Comparison of ENCODE assay signal across 7 mouse cellular contexts in genomic region chr16:91270212-91270971, GRCm38 (mm10). TPM values are rescaled to one million over a fixed set of nuclear protein-coding genes. Genes with fewer than 3 reads are reported as not detected.
DNase-seq lines count a peak whose midpoint lies in the region; ATAC-seq and TF ChIP-seq lines count a peak whose summit lies in the region.

No protein-coding gene starts in this region.

- WGBS in heart, embryonic 16.5 days, result under 1% methylated on average over 63 of the region's 63 CpGs
- WGBS in limb, embryonic 13.5 days, result under 1% methylated on average over 63 of the region's 63 CpGs

- intact Hi-C loops in left cerebral cortex, adult 2 months (cut with DNase I), result loop anchor here (2.0 kb wide), 1 partner anchor 46 kb away; the partner anchor contains the start of gene Olig2

- peak; percentile 21 to 51 for DNase-seq in left cerebral cortex, adult 2 months (ENCODE audit: extremely low spot score in 1 of 2, low spot score in 2 of 2)
- no peak for DNase-seq in left cerebral cortex, adult 11 months (ENCODE audit: low spot score)
- peak; percentile 47 for DNase-seq in embryo, embryonic 9.5 days (ENCODE audit: extremely low spot score)
- peak; percentile 37 for DNase-seq in right cerebral cortex, postnatal 14 days

- ATAC-seq in heart, embryonic 16.5 days (replicated peaks; ENCODE audit: extremely low read depth, insufficient read depth, low FRiP score), result no peak
- peak; percentile 30; the same call in 1 of the 2 replicates for ATAC-seq in limb, embryonic 13.5 days (ENCODE audit: low FRiP score, low read depth)
- no peak for ATAC-seq in megakaryocyte-erythroid progenitor cell, adult 5-6 weeks (replicated peaks; ENCODE audit: low FRiP score, low TSS enrichment, poor library complexity, severe bottlenecking)

- H3K27me3 ChIP-seq in heart, embryonic 16.5 days (ENCODE audit: control insufficient read depth, insufficient read depth, low read length), result peaks cover 87% of the 10 kb centered on the region
- H3K27me3 ChIP-seq in limb, embryonic 13.5 days, result peaks cover 100% of the 10 kb centered on the region

- H3K27ac ChIP-seq in left cerebral cortex, adult 2 months, result peak overlapping the region; percentile 78
- no peak overlapping the region for H3K27ac ChIP-seq in heart, embryonic 16.5 days (ENCODE audit: low read length)
- H3K27ac ChIP-seq in limb, embryonic 13.5 days, result no peak overlapping the region

- peak overlapping the region; percentile 50 for H3K4me3 ChIP-seq in left cerebral cortex, adult 2 months
- peak overlapping the region; percentile 50 for H3K4me3 ChIP-seq in heart, embryonic 16.5 days (ENCODE audit: low read length)
- peak overlapping the region; percentile 47 for H3K4me3 ChIP-seq in limb, embryonic 13.5 days

- TF ChIP-seq CTCF in left cerebral cortex, adult 2 months (IDR thresholded peaks at IDR 0.05), result no peak

- H3K9ac ChIP-seq in heart, embryonic 16.5 days (ENCODE audit: low read length), result no peak overlapping the region
- H3K9ac ChIP-seq in limb, embryonic 13.5 days, result peak overlapping the region; percentile 4; the same call in 1 of the 2 replicates

- H3K36me3 ChIP-seq in heart, embryonic 16.5 days (ENCODE audit: control insufficient read depth, insufficient read depth), result no peaks in the 10 kb centered on the region
- H3K36me3 ChIP-seq in limb, embryonic 13.5 days, result no peaks in the 10 kb centered on the region

- no peaks in the 10 kb centered on the region for H3K9me3 ChIP-seq in heart, embryonic 16.5 days (replicated peaks; ENCODE audit: control insufficient read depth, low read length)
- no peaks in the 10 kb centered on the region for H3K9me3 ChIP-seq in limb, embryonic 13.5 days

- peak overlapping the region; percentile 82 for H3K4me2 ChIP-seq in heart, embryonic 16.5 days (ENCODE audit: low read depth, low read length)
- peak overlapping the region; percentile 85 for H3K4me2 ChIP-seq in limb, embryonic 13.5 days (replicated peaks)

- H3K4me1 ChIP-seq in heart, embryonic 16.5 days (ENCODE audit: control insufficient read depth, insufficient read depth, low read length), result peaks cover 6% of the 10 kb centered on the region; the same call in 1 of the 2 replicates
- peaks cover 31% of the 10 kb centered on the region for H3K4me1 ChIP-seq in limb, embryonic 13.5 days

RNA-seq across cellular contexts. Expression of gene Olig1, which starts 0.8 kb away (rescaled TPM):
- total RNA-seq in left cerebral cortex, adult 2 months (2021), result 10 to 100 TPM; 77.1 to 84.7 TPM
- 0.07 and 0.09 TPM in 2 replicates for polyA plus RNA-seq in heart, embryonic 16.5 days (2015; fragmentation: Nextera tagmentation; extraction: Ambion mirVana)
- polyA plus RNA-seq in limb, embryonic 13.5 days (2015; fragmentation: Nextera tagmentation; extraction: Ambion mirVana), result 0.09 and 0.22 TPM in 2 replicates
- total RNA-seq in megakaryocyte-erythroid progenitor cell, adult 5-6 weeks (2014; fragmentation: Nextera tagmentation), result not detected in 2 replicates
- total RNA-seq in megakaryocyte-erythroid progenitor cell, adult 5-6 weeks (2017), result not detected in 2 replicates

RNA-seq across cellular contexts. Expression of gene Olig2, which starts 45.1 kb away (rescaled TPM):
- total RNA-seq in left cerebral cortex, adult 2 months (2021), result 10 to 100 TPM; 21.8 to 22.3 TPM
- polyA plus RNA-seq in heart, embryonic 16.5 days (2015; fragmentation: Nextera tagmentation; extraction: Ambion mirVana), result not detected in 2 replicates
- polyA plus RNA-seq in limb, embryonic 13.5 days (2015; fragmentation: Nextera tagmentation; extraction: Ambion mirVana), result not detected in 2 replicates
- total RNA-seq in megakaryocyte-erythroid progenitor cell, adult 5-6 weeks (2014; fragmentation: Nextera tagmentation), result not detected in 2 replicates
- total RNA-seq in megakaryocyte-erythroid progenitor cell, adult 5-6 weeks (2017), result not detected in 2 replicates

Comparison
In these comparisons a context has a peak if more than half of its experiments do, and no peak if none do; other contexts are left out.
1. RNA of gene Olig1, which starts 0.8 kb away (total RNA-seq): 77.1 to 84.7 TPM in left cerebral cortex, adult 2 months; not detected in megakaryocyte-erythroid progenitor cell, adult 5-6 weeks; every median in the first group is over 10 times any median in the second.
2. RNA of gene Olig2, which starts 45.1 kb away (total RNA-seq): 21.8 to 22.3 TPM in left cerebral cortex, adult 2 months; not detected in megakaryocyte-erythroid progenitor cell, adult 5-6 weeks; every median in the first group is over 10 times any median in the second.
3. Peak in every context shown above with its lines, with median percentiles within 50 percentile points of each other: H3K4me3 ChIP-seq.